Mouse (Mus musculus) ES-CJ7 (cell line): ENCODE data around the gene Emc3.

Experiments
- DNase-seq: peaks from one replicate; pipeline ENCODE4 v3.0.0; 2011; ENCODE audit warnings: low read depth, low spot score

Gene Emc3

DNA sequence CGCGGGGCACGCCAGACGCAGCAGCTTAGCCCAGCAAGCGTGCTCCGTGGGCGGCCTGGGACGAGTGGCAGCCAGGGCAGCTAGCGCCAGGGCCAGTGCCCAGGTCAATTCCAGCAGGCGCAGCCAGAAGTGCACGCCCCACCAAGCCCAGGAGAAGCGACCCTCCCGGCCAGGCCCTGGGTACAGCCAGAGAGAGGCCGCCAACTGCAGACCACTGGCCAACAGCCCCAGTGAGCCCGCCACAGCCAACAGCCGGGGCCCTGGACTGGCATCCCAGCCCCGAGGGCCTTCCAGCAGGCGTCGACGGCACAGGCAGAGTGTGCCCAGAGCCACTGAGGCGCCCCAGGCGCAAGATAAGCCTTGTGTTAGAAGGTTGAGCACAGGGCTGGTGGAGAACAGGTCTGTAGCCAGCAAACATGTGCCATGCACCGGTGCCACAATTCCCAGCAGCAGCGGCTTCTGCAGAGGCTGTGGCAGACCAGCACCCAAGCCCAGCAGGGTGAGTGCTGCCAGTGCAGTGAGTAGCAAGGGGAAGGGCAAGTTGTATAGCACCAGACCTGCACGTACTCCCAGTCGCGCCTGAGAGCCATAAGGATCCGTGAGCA is 36.3 kb downstream of the Emc3 start:
- no peak for DNase-seq

DNA sequence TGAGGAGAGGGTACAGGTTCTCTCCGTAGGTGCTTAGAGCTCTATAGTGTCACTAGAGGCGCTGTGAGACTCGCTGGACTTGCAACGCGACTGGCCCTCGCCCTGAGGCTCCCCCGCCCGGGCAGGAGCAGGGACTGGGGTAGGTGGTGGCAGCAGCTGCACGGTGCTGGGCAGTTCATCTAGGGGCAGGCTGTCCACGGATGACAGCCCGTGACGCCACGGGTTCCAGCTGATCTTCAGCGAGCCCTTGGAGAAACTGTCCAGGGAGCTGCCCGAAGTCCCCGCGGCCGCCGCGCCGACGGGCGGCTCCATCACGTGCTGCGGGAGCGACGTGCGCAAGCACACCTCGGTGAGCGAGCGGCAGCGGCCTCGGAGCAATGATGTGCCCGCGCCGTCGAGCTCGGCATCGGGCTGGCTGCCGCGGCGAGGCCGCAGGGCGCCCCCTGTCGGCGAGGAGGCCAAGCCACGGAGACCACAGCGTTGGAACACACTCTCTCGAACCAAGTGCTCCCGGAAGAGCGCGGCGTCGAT is 37.1 kb downstream of the Emc3 start:
- peak; percentile 91 for DNase-seq

GRCm38 (mm10) chr6:113492101-113492864 is 39.2 kb downstream of the Emc3 start:
- peak; percentile 61 for DNase-seq

GRCm38 (mm10) chr6:113489410-113489809 is 42.0 kb downstream of the Emc3 start:
- no peak for DNase-seq

DNA sequence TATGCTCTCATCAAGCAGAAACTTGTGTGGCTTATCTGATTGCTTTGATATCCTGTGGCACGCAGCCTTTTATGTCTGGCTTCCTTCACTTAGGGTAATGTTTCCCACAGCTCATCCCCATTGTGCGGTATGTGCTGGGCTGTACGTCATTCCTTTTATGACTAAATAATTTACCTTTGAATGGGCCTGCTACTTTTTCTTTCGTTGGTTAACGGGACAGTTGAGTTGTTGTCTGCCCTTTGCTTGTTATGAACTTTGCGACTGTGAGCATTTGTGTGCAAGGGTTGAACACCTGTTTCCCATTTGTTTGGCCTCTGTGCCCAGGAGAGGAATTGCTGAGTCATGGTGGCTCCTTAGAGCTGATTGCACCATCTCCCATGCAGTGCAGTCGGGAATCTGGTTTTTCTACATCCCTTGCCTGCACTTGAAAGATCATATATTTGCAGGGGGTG is 44.3 kb downstream of the Emc3 start:
- peak; percentile 73 for DNase-seq

DNA sequence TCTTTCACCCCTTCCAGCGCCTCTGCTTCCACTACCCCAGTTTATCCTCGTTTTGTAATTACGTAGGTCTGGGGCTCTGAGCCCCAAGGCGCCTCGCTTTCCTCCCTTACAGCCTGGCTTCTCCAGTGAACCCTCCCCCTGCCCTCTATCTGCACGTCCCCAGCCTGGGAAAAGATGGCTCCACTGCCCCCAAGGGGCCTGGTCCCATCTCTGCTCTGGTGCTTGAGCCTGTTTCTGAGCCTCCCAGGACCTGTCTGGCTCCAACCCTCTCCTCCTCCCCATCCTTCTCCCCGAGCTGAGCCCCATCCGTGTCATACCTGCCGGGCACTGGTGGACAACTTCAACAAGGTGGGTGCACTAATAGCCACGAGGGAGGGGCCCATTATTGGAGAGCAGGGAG is 47.7 kb downstream of the Emc3 start:
- peak; percentile 64 for DNase-seq

- DNase-seq, result peak; percentile 100
Observed at GRCm38 (mm10) chr6:113483100-113483615, 48.3 kb downstream of the Emc3 start, which contains the start of gene Creld1. TSS of gene Creld1 (plus strand) at chr6:113483297.

GRCm38 (mm10) chr6:113482477-113483099 is 48.9 kb downstream of the Emc3 start:
- peak; percentile 50 for DNase-seq

DNA sequence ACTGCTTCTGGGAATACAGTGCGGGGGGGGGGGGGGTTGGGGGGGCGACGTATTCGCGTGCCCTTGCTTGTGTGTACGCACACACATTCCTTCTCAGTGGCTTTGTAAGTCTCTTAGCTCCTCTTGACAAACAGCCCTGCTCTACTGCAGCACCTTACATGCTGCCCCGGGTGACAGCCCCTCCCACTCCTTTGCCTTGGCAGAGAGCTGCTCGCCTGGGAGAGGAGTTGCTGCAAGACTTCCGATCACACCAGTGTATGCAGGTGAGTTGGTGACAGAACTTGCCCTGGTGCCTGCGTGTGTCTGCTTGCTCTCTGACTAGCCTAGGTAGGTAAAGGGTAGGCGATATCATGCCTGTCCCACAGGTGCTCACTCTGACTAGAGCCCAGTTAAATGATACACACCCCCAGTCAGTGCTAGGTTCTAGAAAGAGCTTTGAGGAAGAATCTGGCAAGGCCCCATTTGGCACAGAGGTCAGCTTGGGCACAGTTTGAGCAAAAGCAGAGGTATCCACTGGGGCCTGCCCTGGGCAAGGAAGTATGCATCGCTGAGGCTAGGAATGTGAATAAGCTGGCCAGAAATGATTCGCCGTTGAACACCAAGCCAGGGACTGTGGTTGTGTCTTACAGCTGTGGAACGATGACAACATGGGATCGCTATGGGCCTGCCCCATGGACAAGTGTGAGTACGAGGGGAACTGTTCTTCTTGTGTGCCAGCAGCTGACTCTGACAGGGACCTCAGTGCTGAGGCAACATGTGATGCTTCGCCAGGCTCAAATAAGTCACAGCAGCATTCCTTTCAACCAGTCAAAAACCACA is 50.7 kb downstream of the Emc3 start:
- DNase-seq, result no peak

GRCm38 (mm10) chr6:113478906-113479305 is 52.5 kb downstream of the Emc3 start:
- no peak for DNase-seq

DNA sequence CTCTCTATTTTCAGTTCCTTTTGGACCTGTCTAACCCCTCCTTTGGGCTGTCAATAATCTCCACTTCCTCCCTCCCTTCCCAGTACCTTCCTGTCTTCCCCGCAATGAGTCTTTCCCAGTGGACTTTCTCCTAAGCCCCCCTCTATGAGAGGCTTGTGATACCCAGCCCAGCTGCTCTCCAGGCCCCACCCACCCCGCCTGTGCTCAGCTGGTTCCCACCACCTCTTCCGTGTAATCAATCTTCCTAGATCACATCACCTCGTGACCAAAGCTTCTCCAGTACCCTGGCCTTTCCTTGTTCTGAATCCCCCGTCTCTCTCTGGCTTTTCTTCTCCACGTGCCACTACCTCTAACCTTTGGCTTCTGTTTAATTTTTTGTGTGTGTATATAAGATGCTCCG is 54.1 kb downstream of the Emc3 start:
- DNase-seq, result no peak

- DNase-seq, result no peak
Observed at GRCm38 (mm10) chr6:113473715-113474114, 57.7 kb downstream of the Emc3 start.

DNA sequence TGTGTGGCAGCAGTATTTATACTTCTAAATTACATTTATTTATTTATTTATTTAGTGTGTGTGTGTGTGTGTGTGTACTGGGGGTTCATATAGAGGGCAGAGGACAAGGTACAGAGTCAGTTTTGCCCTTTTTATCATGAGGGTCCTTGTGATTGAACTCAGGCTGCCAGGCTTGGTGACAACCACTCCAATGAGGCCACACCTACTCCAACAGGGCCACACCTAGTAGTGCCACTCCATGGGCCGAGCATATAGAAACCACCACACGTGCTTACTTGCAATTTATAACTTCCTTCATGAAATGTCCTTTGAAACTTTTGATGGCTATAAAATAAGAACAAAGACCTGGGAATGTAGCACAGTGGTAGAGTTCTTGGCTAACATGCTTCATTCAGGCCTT is 58.2 kb downstream of the Emc3 start:
- DNase-seq, result no peak

DNA sequence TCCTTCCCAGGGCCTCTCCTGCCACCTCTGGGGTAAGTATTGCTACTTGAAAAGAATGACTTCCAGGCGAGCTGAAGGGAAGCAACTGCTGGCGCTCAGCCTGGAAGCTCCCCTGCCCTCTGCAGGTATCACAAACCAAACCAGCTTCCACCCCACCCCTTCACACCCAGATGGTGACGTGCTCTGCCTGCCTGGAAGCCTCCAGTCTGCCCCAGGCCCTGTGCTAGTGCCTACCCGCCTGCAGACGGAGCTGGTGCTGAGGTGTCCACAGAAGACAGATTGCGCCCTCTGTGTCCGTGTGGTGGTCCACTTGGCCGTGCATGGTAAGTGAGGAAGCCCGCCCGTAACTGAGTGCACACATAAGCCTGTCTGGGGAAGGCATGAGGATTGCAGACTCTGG is 59.4 kb downstream of the Emc3 start:
- DNase-seq, result peak; percentile 60

DNA sequence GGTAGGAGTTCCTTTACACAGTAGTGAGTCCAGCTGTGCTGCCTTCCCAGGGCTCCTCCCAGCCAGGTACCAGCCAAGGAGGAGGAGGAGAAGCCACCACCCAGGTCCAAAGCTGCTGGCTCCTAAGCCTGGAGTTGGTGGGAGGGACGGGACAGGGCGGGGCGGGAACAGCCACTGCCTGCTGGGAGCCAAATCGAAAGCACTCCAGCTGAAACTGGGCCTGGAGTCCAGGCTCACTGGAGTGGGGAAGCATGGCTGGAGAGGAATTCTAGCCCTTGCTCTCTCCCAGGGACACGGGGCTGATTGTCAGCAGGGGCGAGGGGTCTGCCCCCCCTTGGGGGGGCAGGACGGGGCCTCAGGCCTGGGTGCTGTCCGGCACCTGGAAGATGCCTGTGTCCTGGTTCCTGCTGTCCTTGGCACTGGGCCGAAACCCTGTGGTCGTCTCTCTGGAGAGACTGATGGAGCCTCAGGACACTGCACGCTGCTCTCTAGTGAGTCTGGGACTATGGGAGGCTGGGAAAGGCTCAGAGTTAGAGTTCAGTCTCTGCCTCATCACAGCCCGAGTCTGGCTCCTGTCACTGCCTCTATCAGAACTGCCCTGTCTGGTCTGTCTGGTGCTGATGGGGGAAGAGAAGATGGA is 60.0 kb downstream of the Emc3 start, which contains the start of gene Il17rc:
TSS of gene Il17rc (plus strand) at position 131 of the 640 bp plus-strand sequence.
- DNase-seq, result peak; percentile 76

- peak; percentile 85 for DNase-seq
Observed at GRCm38 (mm10) chr6:113469432-113469831, 62.0 kb downstream of the Emc3 start.

DNA sequence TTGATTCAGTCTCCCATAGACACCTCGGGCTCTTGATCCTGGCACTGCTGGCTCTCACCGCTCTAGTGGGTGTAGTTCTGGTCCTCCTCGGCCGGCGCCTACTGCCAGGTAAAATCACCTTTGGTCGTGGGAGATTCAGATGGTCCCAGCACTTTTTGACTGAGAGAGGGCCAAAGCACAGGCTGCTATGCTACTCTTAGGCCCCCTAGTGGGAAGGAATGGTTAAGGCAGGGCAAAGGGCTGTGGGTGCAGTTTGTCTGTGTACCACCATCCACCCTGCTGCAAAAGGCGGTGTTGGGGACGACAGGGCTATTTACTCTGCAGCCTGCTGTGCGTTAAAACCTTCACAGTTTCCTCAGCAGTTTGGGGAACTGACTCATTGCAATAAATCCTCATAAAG is 62.4 kb downstream of the Emc3 start:
- DNase-seq, result peak; percentile 89

- no peak for DNase-seq
Observed at GRCm38 (mm10) chr6:113468512-113468911, 62.9 kb downstream of the Emc3 start.

DNA sequence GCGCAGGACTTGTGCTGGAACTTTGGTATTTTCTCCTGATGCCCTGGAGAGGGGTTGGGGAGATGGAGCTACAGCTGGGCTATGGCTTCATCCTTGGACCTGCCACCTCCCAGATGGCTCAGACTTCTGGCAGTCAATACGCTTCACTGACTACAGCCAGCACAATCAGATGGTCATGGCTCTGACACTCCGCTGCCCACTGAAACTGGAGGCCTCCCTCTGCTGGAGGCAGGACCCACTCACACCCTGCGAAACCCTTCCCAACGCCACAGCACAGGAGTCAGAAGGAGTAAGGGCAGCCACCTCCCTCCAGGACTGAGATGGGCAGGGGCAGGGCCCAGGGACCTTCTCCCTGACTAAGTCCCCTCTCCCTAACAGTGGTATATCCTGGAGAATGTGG is 65.8 kb downstream of the Emc3 start:
- DNase-seq, result no peak
